Mouse (Mus musculus) ovary, postnatal 14 days (tissue): ENCODE results near the gene Ddx27.
"Not testable (repeated sequence)": the region's sequence is repeated elsewhere in the genome, so short reads cannot be mapped to it uniquely, and the experiment has no call there.

Experiments
- DNase-seq: peaks from one replicate; pipeline ENCODE4 v3.0.0; 2022; ENCODE audit warnings: low spot score

Gene Ddx27

GRCm38 (mm10) chr2:167014702-167015381 is at the start of gene Ddx27:
TSS of gene Ddx27 (plus strand) at chr2:167015193.
- DNase-seq = peak; percentile 90

DNA sequence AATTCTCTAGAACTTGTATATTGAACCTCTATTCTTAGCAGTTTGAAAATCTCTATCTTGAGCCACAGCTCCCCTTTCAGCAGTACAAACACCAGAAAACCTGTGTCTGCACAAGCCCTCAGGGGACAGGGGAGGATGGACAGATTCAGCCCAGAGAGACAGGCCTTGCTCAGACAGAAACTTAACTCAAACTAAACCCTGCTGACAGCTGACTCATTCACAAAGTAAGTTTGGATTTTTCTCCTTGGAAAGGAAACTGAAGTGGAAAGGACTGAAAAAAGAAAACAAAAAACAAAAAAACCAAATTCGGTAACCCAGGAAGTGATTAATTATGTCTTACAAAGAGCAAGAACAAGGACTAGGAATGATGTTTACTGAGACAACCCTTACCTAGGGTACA is 41.8 kb upstream of the Ddx27 start:
- no peak for DNase-seq

DNA sequence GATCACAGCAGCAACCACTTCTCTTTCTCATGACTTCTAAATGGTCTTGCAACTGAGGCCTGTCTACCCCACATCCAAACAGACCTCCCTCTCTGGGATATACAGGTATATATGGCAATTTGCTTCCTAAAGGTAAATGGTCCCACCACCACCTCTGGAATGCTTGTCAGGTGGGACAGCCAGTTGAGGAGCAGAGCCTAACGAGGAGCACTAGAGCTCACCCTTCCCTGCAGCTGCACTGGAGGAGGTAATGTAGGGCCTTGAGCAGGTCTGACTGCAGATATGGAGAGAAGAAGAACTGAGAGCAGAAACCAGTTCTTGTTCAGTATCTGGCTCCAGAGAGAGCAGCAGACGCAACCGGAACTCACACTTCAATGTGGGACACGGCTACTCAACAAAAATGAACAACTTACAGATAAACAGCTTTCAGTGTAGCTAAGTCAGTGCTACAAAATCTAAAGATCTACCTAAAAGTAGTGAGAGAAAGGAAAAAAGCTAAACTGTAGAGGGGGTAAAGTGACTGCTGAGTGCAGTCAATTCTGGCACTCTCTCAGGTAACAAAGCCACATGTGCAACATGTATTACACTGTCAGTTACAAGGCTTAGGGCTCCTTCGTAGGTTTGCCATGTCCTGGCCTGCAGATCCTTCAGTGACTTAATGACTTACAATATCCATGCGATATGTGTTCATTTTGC is 40.7 kb upstream of the Ddx27 start:
- DNase-seq = no peak

DNA sequence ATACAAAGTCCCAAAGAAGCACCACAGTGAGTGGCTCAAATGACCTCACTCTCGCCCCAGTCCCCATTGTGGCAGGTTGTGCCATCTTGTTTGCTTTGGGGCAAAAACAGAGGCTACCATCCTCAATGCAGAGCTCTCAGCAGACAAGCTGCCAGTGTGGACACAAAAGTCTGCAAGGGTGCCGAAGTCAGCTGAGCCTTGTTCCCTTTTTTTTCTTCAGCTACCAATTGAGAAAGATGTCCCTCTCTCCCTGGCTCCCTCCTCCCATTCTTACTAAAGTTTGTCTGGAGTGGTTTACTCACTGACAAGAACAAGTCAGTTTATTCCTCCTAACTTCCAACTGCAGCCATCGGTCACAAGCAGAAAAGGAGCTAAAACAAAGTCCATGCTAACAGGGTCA is 38.6 kb upstream of the Ddx27 start:
- DNase-seq = no peak

GRCm38 (mm10) chr2:166977490-166977889 is 37.5 kb upstream of the Ddx27 start:
- no peak for DNase-seq

GRCm38 (mm10) chr2:166980161-166980560 is 34.8 kb upstream of the Ddx27 start:
- DNase-seq = no peak

GRCm38 (mm10) chr2:166983351-166983894 is 31.6 kb upstream of the Ddx27 start:
- no peak for DNase-seq

DNA sequence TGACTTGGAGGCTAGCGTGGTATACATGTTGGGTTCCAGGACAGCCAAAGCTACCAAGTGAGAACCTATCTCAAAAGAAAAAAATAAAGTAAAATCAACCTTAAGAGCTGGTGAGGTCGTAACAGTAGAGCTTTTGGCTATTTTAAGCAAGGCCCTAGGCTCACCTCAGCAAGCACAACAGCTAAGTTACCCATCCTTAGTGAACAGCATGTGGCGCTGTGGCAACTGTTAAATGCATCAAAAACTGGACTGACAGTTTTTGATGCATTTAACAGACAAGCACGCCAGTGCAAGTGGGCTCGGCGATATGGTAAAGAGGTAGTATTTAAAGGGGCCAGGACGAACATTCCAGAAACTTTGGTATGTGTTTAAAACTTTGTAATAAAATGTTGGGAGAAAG is 24.1 kb upstream of the Ddx27 start:
- DNase-seq = no peak

DNA sequence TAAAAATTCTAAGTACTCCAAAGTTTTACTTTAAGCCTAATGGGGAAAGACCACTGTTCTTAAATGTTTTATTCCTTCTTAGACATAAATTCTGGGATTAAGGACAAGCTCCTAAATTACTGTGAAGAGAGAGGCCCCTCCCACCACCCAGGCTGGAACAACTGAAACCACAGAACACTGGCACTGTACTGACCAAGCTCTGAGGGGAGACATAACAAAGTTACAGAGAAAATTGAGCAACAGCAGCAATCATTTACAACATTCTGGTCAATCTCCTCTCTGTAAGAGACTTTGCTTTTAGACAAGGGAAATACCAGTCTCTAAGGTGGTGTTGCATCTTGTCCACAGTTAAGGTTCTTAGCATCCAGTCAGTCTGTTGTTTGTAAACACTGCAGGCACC is 23.0 kb upstream of the Ddx27 start:
- DNase-seq = no peak

GRCm38 (mm10) chr2:166995021-166995795 is 19.8 kb upstream of the Ddx27 start:
- DNase-seq = no peak

DNA sequence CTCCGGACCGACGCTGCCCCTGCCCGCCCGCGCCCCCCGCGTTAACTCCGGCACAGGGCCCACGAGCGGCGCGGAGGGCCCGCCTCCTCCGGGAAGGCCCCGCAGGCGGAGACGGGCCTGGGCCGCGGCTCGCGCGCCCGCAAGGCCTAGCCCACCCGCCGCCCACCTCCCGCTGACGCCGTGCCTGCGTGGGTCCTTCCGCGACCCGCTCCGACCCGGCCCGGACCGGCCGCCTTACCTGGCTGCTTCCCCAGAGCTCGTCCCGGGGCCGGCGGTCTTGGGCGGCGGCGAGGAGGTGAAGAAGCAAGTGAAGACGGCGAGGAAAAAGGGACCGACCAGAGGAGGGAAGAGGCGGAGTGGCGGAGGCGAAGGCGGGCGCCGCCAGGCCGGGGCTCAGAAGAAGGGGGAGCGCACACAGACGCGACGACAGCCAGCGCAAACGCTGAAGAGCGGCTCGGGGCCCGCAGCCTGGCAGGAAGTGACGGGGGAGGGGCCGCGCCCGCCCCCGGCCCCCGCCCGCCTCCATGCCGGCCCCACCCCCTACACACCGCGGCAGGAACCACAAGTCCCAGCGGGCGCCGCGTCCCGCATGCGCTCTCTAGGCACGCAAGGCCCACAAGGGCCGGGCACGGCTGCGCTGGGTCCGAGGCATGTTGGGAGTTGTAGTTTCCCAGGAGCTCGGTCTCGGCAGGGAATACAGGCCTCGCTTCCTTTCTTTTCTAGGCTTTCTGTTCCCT is 19.0 kb upstream of the Ddx27 start, which contains the start of gene Stau1:
TSS of gene Stau1 (minus strand) at position 504 of the 737 bp plus-strand sequence.
- DNase-seq = peak; percentile 91

GRCm38 (mm10) chr2:166996533-166996894 is 18.5 kb upstream of the Ddx27 start:
- no peak for DNase-seq

DNA sequence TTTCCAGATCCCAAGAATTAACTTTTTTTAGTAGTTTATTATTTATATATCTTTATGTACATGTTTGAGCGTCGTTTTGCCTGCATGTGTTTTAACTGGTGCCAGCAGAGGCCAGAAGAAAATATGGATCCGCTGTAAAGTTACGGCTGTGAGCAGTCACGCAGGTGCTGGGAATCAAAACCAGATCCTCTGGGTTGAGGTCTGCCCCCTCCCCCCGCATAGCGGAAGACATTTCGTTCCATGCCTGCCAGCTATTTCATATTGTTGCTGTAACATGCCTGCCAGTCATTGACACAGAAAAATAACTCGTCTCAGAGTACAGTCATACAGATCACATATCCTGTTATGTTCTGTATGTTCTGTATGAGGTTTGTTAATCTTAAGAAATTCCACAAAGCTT is 13.5 kb upstream of the Ddx27 start:
- no peak for DNase-seq

DNA sequence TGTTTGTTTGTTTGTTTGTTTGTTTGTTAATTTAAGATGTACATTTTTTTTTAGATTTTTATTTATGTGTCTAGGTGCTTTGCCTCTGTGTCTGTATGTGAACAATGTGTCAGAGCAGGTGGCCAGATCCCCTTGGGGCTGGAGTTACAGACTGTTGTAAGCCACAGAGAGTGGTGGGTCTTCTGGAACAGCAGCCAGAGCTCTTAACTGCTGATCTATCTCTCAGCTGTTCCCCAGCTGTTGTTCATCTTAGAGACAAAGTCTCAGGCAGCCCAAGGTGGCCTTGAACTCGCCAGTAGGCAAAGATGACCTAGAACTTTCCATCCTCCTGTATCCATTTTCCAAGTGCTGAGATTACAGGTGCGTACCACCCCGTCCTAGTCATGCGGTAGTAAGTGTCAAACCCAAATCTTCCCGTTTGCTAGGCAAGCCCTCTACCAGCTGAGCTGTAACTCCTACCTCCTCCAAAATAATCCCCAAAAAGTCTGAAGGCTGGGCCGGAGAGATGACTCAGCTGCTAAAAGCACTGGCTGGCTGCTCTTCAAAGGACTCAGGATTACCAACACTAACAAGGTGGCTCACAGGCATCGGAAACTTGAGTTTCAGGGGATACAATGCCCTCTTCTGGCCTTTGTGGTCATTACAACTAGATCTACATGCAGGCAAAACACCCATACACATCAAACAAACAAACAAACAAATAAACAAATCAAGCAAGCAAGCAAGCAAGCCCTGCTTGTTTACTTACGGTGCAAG is 10.7 kb upstream of the Ddx27 start:
- DNase-seq = peak; percentile 56

DNA sequence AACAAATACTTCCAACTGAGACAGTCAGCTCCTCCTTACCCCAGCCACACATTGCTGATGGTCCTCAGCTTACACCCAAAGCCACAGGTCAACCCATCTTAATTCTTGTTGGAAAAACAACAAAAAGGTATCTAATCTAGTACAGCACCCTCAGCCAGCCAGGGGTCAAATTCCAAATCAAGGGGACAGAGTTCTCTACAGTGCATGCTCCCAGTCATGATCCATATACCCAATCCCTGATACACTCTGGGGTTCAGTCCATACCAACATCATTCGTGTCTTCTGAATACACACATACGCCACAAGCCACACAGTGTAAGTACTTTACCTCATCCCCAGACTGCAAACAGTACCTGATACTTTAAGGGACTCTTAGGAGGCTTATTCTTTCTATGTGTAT is 8.6 kb upstream of the Ddx27 start:
- DNase-seq = no peak

DNA sequence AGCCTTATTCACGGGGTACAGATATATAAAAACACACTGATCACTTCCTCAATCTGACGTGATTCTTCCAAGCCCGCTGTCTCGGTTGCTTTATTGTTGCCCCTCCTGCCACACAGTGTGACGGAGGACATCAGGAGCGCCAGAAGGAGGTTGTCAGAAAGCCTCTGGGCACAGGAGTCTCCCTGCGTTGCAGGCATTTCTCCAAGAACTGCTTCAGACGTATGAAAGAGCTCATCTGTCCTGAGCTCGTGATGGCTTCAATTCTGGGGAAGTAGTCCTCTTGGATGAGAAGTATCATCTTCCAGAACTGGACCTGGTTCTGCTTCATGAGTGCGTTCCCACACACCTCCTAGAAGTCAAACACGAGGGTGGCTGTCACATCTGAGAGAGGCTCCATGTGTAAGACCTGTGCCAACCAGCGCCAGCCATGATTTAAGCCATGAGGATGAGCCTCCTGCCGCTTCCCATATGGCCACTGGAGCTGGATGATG is 7.9 kb upstream of the Ddx27 start:
- no peak for DNase-seq

DNA sequence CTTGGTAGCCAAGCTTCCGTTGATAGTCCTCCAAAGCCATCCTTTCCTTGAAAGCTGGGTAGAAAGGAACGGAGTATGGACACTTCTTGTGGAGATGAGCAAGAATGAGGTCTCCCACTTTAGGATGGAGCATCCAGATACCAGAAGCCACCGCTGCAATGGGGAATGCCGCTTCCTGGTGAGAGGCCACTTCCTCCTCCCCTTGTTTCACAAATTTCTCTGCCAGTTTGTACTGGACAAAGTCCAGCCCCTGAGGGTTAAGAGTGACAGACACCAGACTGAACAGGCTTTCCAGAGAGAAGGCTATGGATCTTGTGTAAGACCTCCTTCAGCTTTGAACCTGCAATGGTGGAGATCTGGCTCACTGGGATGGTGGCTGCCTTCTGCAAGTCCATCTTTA is 7.4 kb upstream of the Ddx27 start:
- DNase-seq = not testable (repeated sequence)

DNA sequence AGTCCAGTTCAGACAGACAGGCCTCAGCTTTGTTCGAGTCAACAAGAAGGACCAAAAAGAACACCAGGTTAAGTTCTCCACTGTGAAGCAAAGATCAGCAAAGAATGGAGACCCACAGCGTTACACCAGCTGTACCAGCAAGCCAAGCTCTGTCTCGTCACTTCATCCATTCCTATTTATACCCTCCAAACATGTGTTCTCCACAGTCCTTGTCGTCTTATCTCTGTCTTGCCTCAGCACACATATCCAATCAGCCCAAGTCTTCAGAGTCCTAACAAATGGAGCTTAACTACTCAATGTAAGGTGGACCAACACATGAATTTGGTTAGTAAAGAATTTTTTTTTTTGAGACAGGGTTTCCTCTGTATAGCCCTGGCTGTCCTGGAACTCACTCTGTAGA is 5.5 kb upstream of the Ddx27 start:
- DNase-seq = no peak

- DNase-seq = no peak
Observed at GRCm38 (mm10) chr2:167010546-167010945, 4.4 kb upstream of the Ddx27 start.

GRCm38 (mm10) chr2:167015382-167015718 is 357 bp downstream of the Ddx27 start:
- DNase-seq = no peak

DNA sequence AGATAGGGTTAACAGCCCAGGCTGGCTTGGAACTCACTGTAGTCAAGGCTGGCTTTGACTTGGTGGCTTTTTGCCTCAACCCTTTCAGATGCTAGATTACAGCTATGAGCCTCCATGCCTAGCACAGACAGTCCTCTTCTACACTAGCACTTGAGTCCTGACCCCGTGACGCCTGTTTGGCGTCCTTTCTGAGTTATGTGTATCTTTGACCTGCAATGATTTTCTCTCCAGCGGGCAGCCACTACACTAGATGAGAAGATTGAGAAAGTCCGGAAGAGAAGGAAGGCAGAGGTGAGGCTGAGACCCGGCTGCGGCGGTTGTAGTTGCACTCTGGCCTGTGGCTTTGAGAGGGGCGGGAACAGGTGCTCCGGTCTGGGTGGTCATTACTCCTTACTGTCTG is 4.4 kb downstream of the Ddx27 start:
- DNase-seq = no peak
